Mouse (Mus musculus): ENCODE data around the gene Zfp870.

The Zfp870 gene

DNA sequence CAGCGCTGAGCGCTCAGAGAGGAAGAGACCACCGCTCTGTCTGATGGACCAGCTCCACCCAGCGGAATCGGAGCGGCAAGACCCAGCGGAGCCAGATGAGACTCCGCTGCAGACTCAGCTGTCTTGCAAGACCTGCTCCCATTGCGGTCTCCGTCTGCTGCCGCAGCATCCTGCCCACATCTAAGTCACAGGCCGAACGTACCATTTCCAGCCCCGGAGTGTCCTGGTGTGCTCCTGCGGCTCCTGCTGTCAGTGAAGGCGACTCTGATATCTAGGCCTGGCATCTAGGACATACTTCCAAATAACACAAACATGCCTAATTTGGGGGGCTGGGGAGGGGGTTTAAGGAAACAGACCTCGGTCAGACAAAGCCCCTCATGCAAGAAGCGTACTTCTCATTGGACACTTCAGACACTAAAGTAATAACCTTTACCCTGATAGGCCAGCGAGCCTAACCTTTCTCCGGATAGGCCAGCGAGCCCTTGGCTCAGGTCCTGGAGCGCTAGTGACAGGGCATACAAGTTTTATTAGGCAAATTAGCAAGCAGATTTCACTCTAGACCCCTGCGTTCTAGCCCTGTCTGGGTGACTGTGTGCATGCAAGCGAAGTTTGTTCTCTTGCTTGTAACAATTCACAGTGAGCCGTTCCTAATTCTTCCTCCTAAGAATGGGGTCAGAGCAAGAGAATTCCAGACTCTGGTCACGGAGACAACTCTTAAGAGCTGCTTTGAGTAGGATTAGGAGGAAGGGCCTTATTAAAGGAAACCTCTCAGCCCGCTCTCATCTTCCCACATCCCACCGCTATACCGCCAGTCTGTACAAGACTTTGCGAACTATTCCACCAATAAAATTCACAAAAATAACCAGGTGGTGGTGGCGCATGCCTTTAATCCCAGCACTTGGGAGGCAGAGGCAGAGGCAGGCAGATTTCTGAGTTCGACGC lies at the start of gene Zfp870:
Zfp870 (minus strand) TSS at position 404 of the 942 bp plus-strand sequence.
- peak; percentile 96 for DNase-seq (ENCODE audit: extremely low spot score, low read depth, low spot score)

DNA sequence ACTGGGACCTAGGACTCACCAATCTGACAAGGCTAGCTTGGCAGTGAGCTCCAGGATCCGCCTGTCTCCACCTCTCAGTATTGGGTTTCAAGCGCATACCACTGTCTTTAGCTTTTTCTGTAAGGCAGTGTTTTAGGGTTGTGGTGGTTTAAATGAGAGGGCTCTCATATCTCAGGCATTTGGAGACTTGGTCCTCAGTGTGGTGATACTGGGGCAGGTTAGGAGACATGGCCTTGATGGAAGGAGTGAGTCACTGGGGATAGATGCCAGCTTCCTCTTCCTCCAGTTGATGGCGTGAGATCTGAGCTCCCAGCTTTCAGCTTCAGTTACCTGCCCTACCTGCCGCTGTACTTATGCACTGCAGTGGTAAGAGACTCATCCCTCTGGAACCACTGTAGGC lies 48.4 kb upstream of the Zfp870 start:
- DNase-seq (ENCODE audit: extremely low spot score, low read depth, low spot score): no peak

DNA sequence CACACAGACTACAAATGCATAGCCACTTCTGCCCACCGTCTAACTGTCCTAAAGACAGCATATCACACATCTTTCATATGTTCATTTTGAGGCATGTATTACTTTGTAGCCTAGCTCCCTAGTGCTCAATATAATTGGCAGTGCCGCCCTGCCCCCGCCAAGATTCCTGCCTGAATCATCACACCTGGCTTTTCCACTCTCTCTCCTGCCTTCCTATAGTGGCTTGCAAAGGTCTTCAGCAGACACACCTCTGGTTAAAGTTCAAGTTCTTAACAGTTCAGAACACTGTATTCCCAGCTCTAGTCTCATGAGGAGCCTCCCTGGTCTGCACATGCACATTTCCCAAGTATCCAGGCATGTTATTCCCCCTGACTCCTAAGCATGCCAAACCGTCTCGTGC lies 36.4 kb upstream of the Zfp870 start:
- DNase-seq (ENCODE audit: extremely low spot score, low read depth, low spot score): no peak

DNA sequence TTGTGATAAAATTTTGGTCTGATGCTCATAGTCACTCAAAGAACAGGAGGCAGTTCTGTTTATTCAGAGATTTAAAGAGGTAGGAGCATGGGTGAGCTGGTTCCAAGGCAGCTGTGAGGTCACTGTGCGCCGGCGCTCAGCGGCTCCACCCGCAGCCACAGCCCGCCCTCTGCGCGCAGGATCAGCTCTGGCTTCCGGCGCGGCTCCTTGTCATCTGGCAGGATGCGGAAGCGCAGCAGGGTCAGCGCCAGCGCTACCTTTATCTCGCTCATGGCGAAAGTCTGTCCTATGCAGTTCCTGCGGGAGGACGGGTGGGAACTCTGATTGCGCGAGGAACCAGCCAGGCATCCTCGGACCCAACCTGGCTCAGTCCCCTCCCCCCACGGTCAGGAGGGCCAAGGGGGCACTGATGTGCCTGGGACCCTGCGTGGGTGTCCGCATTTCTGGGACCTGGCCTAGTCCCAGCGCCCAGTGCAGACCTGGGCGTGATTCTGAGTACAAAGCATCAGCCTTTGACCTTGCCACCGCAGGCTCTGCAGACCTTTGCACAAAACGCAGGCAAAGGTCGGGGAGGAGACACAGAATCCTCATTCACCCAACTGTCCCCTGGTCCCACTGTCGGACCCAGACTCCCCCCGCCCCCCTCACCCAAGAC lies 33.3 kb upstream of the Zfp870 start:
- no peak for DNase-seq (ENCODE audit: extremely low spot score, low read depth, low spot score)

DNA sequence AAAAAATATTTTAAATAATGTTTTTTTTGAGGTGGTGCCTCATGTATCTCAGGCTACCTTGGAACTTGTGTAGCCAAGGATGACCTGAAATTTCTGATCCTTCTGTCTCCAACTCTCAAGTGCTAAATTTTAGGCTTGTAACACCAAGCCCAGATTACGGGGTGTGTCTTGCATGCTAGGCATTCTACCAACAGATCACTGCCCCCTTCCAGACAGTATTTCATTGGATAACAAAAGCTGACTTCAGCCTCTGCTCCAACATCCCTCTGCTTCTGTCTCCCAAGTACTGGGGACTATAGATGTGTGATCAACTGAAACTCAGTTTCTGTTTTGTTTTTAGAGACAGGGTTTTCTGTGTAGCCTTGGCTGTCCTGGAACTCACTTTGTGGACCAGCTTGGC lies 32.2 kb upstream of the Zfp870 start:
- DNase-seq (ENCODE audit: extremely low spot score, low read depth, low spot score): no peak

DNA sequence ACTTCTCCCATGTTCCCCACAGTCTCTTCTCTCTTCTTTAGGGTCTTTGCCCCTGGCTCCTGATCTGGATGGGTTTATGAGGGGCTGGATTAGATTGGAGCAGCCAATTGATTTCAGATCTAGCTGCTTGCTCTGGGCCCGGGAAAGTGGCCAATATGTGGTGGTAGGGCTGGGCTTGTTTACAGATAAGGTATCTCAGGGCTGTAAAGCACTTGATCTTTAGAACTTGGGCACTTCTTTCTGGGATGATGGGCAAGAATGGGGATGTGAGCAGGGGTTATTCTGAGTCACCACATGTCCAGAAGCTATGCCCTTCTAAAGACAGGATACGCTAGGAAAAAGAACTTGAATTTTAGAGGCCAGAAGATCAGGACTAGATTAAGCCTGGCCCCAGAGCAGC lies 27.7 kb upstream of the Zfp870 start:
- no peak for DNase-seq (ENCODE audit: extremely low spot score, low read depth, low spot score)

DNA sequence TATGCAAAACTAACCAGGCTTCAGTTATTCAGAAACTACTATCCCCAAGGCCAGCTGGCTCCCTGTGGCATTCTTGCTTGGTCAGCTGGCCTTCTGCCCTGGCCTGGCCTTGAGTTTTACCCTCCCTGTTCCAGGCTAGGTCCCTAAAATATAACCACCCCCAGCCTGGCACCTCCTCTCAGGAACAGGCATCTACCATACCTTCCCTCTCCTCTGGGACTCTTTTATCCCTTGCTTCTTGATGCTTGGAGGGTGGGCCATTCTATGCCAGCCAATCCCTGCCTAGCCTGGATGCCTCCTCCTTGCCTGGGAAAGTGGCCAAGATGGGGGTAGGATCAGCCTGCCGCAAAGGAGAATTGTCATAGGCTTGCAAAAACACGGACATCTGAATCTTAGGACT lies 25.7 kb upstream of the Zfp870 start, which contains the start of gene Cyp4f14:
Cyp4f14 (minus strand) TSS at position 212 of the 400 bp plus-strand sequence.
- no peak for DNase-seq (ENCODE audit: extremely low spot score, low read depth, low spot score)

DNA sequence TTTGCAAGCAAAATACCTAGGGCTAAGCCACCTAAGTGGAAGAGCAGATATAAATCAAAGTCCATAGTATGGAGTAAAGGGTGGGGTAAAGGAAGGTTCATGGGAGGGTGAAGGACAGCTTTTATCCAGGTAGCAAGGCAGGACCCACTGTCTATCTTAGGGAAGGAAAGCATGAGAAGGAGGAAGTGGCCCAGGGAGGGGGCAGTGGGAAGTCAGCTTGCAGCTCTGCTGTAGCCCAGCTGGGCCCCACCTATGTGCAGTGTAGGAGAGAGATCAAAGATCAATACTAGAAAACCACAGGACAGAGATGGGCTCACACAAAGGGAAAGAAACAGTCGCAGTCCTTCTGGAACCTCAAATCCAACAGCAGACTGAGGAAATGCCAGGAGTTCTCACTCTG lies 24.6 kb upstream of the Zfp870 start:
- no peak for DNase-seq (ENCODE audit: extremely low spot score, low read depth, low spot score)

DNA sequence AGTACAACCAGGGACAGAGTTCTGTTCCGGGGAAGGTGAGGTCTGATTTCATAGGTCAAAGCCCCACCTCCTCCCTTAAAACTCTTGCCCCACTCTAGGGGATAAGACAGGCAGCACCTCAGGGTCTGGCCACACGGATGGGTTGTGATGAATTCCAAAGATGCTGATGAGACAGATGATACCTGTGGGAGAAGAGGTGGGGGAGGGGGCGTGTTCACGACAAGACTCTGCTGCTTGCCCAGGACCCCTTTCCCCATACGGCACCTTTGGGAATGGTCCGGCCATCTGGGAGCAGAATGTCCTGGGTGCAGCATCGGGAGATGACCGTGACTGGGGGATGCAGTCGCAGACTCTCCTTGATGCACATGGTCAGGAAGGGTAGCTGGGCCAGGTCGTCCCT lies 14.7 kb upstream of the Zfp870 start:
- no peak for DNase-seq (ENCODE audit: extremely low spot score, low read depth, low spot score)

DNA sequence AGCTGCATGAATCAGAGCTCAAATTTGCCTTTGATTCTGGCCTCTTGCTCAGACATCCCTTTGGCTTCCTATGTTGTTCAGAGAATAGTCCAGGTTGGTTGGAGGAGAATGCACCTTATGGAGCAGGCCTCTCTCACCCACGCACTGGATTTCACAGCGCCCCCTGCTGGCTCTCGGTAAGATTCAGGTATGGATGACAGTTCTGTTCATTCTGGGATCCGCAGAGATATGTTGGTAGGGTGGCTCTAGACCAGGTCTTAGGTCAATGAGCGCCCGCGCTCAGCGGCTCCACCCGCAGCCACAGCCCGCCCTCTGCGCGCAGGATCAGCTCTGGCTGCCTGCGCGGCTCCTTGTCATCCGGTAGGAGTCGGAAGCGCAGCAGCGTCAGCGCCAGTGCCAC lies 13.8 kb upstream of the Zfp870 start:
- DNase-seq (ENCODE audit: extremely low spot score, low read depth, low spot score): no peak

DNA sequence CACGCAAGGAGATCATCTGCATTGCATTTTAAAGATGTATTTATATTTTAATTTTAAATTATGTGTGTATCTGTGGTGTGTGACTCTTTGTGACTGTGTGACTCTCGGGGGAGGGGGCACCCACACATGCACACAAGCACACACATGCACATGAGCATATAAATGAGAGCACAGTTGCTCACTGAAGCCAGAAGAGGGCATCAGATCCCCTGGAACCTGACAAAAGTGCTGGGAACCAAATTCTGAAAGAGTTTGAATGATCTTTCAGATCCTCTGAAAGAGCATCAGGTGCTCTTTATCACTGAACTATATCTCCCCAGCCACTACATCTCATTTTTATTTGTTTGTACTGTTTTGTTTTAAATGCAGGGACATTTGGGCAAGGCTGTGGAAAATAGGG lies 13.0 kb upstream of the Zfp870 start:
- no peak for DNase-seq (ENCODE audit: extremely low spot score, low read depth, low spot score)

DNA sequence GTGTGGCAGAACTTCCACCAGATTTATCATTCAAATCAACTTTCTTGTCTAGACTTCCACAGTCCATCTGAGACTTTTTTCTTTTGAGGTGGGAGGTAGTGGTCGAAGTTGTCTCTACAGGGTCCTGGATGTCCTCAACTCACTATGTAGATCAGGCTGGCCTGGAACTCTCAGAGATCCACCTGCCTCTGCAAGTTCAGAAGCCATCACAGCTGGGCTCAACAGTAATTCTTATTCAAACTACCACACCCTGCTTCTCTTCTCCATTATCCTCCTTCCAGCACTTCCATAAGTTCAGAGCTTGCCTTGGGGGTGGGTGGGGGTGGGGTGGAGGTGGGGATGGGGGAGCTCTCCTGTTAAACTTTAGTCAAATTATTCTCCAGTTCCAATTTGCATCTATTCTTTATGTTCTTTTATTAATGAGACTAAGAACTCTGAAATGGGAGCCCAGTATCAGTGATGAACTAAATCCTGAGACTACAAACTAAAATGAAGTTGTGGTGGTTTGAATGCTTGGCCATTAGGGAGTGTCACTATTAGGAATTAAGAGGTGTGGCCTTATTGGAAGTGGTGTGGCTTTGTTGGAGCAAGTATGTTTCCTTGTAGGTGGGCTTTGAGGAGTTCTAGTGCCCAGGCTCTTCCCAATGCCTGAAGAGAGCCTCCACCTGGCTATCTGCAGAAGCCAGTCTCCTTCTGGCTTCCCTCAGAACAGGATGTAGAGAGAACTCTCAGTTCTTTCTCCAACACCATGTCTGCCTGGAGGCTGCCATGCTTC lies 10.5 kb upstream of the Zfp870 start:
- no peak for DNase-seq (ENCODE audit: extremely low spot score, low read depth, low spot score)

DNA sequence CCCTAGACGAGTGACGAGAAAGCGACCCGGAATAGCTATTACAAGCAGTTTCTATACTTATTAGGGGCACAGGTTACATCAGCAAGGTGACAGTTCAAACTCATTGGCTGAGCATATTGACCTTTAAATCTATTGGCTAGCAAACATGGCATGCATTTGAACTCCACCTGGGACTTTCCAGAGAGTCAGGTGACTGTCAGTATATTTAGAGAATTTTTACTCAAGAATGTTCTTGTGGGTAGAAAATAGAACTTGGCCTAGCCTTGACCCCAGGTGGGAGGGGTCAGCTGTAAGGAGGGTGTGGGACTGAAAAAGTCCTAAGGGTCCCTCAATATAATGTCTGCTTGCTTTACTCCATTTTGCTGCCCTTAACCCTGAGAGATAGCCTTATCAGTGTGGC lies 4.0 kb upstream of the Zfp870 start:
- no peak for DNase-seq (ENCODE audit: extremely low spot score, low read depth, low spot score)

DNA sequence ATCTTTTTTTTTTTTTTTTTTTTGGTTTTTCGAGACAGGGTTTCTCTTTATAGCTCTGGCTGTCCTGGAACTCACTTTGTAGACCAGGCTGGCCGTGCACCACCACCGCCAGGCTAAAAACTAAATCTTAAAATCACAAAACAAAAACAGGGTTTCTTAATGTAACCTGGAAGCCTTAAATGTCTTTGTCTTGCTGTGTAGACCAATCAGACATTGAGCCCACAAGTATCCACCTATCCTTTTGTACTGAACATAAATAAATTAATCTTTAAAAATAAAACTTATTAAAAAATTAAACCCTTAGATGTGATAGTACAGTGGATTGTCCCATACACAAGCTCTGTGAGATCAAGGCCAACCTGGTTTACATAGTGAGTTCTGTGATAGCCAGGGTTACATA lies 2.5 kb upstream of the Zfp870 start:
- no peak for DNase-seq (ENCODE audit: extremely low spot score, low read depth, low spot score)

DNA sequence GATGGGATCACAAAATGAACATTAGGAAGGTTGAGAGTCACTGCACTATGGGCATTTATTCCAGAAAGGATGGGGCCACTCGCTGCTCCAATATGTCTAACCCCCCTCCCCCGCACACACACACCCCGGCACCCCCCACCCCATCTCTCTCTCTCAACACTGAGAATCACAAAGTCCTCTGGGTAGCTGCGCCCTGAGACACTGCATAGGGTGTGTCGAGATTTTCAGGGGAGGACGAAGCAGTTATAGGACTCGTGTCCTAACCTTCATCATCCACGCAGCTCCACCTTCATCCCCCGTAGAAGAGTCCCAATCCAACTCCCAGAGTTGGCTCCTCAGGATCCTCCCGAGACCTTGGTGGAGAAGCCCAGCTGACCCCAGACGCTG lies 597 bp downstream of the Zfp870 start:
- no peak for DNase-seq (ENCODE audit: extremely low spot score, low read depth, low spot score)

DNA sequence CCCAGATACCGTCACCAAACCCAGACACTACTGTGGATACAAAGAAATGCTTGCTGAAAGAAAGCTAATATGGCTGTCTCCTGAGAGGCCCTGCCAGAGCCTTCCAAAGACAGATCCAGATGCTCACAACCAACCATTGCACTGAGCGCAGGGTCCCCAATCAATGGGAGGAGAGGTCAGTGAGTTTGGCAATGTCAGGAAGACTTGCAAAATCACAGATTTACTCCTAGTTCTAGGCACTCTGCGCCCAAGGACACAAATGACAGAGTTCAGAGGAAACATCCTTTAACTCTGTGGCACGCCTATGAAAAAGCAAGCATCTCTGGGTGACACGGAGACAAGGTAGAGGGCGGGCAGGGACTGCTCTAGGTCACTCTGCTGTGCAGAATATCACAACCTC lies 1.8 kb downstream of the Zfp870 start:
- no peak for DNase-seq (ENCODE audit: extremely low spot score, low read depth, low spot score)

DNA sequence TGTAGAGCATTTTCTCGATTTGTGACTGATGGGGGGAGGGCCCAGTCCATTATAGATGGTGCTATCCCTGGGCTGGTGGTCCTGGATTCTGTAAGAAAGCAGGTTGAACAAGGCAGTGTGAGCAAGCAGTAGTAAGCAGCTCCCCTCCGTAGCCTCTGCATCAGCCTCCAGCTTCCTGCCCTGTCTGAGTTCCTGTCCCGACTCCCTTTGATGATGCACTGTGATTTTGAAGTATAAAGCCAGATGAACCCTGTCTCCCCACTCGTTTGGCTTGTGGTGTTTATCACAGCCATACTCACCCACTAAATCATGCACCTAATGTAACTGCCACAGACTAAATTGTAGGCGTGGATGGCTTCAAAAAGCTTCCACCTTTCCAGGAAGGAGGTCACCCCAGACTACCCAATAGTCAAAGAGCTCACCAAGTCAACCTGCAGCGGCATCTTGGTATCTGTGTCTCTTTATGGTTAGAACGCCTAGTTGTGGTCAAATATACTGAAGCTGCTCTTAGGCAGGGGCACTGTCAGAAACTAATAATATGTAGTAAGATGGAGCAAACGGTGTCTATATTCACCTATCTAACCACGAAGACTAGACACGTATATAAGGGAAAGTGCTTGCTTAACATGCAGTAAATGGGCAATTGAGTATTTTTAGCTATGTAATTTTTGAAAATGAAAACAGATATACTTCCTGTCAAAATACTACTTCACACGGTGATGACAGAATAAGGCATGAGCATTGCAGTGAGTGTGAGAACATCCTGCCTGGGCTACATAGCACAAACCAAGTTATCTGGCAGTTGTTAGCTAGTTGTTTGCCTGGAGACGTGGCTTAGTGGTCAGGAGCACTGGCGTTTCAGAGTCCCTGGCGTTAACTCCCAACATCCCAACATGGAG lies 10.9 kb downstream of the Zfp870 start:
- no peak for DNase-seq (ENCODE audit: extremely low spot score, low read depth, low spot score)

DNA sequence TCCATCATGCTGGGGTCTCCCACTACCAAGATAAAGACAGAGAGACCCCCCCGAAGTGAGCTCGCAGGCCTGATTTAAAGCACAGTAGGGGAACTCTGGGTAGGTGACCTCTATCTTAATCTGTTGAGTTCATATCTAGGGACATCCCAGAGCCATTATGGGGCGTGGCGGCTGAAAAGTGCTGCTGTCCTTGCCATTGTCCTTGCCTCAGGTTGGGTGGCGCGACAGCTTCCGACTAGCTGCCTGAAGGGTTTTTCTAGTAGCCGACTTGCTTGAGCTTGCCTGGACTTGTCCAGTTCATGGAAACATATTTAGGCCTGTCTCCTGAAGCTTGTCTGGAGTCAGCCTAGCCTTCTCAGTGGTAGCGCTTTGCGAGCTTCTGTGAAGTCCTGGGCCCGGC lies 12.7 kb downstream of the Zfp870 start:
- no peak for DNase-seq (ENCODE audit: extremely low spot score, low read depth, low spot score)

DNA sequence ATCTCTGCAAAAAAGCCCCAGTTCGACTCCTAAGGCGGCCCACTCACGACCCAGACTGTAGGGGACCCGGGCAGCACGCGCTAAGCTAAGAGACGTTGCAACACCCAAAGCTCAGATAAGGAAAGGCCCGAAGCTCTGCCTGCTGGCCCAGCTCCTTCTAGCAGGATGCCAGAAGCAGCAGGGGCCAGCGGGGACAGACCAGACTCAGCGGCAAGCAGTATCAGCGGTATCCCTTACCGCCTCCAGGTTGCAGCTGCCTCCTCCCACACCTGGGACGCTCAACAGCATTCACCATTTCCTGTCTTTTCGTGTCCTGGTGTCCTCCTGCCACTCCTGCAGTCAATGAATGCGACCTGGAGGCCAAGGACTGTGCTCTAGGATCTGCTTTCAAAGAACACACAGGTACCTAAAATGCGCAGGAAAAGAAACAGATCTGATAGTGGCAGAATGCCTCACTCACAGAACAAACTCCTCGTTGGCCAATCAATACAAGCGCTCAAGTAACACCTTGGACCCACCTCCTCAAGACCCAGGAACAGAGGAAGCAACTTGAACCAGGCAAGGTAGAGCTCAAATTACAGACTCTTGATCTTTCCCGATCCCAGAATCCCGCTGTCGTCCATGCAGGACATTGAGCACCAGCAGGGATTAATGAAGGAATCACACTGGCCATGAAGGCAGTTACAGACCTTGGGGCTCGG lies 13.8 kb downstream of the Zfp870 start:
- DNase-seq (ENCODE audit: extremely low spot score, low read depth, low spot score): peak; percentile 20

DNA sequence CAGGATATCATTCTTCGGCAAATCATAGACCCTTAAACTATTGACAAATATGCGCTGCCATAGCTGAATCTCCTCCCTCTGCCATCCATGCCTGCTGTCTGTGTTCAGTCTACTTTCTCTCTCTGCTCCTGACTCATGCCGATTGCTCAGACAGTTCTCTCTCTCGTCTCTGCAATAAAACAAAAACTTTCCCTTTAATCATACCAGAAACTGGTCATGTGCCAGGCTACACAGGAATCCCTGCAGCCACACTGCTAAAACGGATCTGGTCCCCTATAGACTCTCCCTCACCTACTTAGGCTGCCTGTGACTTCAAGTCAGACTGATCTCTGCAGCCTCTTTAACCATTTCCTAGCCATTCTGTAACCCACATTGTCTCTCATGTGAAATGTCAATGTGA lies 18.7 kb downstream of the Zfp870 start:
- DNase-seq (ENCODE audit: extremely low spot score, low read depth, low spot score): no peak

All from hindlimb bud, embryonic 11.5 days (tissue).